Mouse (Mus musculus) left cerebral cortex, adult 9 months (tissue): ENCODE results near the gene Arl2.
A peak's percentile ranks its signal among the peaks of the same experiment; 100 is the strongest.
"Not testable (repeated sequence)": the region's sequence is repeated elsewhere in the genome, so short reads cannot be mapped to it uniquely, and the experiment has no call there.

ENCODE experiments used
- DNase-seq, 2 experiments: peaks; one replicate each; pipeline ENCODE4 v3.0.0; 2022; ENCODE audit warnings: low spot score in 2 of 2

Gene Arl2

GRCm38 (mm10) chr19:6141394-6141749, at the start of gene Arl2:
Gene Arl2, minus strand, starts transcription at chr19:6141548.
- DNase-seq: peak in 1 of 2 experiments; percentile 90

GRCm38 (mm10) chr19:6184131-6184530, 42.8 kb upstream of the Arl2 start, which contains the start of gene Majin:
Gene Majin, plus strand, starts transcription at chr19:6184388.
- DNase-seq: no peak

- no peak for DNase-seq
These were observed 41.2 kb upstream of the Arl2 start for GRCm38 (mm10) chr19:6182534-6182933.

- no peak for DNase-seq
These were observed 40.3 kb upstream of the Arl2 start for GRCm38 (mm10) chr19:6181629-6182028.

- no peak for DNase-seq
These were observed 37.4 kb upstream of the Arl2 start for GRCm38 (mm10) chr19:6178775-6179174.

DNA sequence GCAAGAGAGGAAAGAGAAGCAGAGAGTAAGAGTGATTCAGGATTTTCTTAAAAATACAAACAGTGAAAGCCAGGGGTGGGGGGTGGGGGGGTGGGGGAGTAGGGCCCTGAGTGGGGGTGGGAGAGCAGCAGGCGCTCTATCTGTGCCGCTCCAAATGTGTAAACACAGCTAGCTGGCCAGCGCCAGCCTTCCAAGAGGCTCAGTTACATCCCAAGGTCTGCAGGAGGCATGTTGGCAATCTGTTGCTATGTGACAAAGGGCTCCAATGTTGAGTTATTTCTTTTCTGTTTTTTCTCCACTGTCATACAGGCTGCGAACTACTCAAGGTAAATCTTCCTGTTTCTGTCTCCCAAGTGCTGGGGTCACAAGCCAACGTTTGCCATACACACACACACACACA, 33.4 kb upstream of the Arl2 start:
- no peak for DNase-seq

DNA sequence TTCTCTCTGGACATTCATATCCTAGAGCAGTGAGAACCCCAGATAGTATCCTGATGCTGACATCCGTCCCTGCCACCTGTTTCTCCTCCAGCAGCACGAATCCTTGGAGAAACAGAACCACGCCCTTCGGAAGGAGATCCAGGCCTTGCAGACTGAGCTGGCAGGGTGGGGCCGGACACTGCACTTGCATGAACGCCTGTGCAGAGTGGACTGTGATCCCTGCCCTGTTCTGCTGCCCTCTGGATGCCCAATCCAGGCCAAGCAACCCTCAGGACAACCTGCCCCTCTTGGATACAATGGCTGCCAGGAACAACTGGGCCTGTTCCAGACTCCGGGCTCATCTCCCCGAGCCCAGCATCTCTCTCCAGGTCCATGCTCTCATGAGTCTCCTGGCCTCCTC, 29.9 kb upstream of the Arl2 start:
- no peak for DNase-seq

DNA sequence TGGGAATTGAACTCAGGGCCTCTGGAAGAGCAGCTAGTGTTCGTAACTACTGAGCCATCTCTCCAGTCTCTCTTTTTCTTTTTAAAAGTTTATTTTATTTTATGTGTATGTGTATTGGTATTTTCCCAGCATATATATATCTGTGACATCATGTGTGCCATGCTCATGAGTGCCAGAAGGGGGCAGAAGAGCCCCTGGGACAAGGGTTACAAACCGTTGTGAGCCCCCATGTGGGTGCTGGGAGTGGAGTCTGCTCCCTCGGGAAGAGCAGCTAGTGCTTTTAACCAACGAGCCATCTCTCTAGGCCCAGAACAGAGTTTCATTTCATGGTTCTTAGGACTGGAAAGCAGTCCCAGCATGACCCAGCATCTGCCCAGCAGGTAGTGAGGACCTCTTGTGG, 25.4 kb upstream of the Arl2 start:
- DNase-seq: no peak

GRCm38 (mm10) chr19:6163872-6164547, 22.7 kb upstream of the Arl2 start:
- no peak for DNase-seq

DNA sequence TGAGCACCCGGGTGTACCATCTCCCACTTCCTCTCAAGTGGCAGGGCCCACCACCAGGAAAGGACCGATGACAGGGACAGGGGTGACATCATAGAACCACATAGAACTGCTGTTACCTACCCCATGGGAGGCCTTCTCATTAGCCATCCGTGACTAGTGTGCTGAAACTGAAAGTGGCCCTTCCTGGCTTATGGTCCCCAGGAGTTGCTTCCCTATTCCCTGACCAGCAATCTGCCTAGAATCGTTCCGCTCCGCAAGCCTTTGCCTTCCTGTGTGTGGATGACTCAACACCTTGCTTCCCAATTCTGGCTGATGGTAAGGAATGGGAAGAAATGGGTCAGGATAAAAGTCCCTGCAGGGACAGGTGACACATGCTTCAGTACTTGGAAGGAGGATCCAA, 15.9 kb upstream of the Arl2 start:
- DNase-seq: no peak

DNA sequence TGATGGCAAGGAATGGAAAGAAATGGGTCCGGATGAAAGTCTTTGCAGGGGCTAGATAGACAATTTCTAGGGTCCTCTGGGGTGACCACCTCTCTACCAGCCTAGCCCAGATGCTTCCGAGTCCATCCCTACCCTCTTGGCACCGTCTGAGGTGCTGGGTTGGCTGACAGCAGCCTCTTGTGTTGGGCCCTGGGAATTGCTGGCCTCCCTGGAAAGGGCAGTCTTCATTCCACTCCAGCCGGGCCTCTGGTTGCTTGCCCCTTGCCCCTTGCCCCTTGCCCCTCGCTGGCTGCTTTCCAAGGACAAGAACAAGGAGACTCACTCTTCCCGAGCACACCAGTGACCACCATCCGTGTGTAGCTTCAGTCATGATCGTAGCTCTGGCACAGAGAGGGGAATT, 15.0 kb upstream of the Arl2 start:
- no peak for DNase-seq

- no peak for DNase-seq
These were observed 13.8 kb upstream of the Arl2 start for GRCm38 (mm10) chr19:6155174-6155573.

DNA sequence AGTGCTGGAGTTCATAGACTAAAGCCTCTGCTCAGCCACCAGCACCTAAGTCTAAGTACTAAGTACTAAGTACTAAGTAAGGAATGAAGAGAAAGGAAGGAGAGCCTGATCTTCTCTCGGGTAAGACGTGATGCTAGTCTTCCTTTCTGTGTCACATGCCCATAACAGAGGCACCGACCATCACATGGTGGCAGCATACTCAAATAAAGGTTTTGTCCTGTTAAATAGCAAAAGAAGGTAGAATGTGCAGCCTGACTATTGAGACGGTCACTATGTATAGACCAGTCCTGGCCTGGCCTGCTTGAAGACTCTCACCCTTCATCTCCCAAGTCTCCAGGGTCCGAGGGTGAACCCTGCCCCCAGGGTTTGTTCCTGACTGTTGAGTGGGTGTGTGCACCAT, 3.5 kb upstream of the Arl2 start:
- no peak for DNase-seq

DNA sequence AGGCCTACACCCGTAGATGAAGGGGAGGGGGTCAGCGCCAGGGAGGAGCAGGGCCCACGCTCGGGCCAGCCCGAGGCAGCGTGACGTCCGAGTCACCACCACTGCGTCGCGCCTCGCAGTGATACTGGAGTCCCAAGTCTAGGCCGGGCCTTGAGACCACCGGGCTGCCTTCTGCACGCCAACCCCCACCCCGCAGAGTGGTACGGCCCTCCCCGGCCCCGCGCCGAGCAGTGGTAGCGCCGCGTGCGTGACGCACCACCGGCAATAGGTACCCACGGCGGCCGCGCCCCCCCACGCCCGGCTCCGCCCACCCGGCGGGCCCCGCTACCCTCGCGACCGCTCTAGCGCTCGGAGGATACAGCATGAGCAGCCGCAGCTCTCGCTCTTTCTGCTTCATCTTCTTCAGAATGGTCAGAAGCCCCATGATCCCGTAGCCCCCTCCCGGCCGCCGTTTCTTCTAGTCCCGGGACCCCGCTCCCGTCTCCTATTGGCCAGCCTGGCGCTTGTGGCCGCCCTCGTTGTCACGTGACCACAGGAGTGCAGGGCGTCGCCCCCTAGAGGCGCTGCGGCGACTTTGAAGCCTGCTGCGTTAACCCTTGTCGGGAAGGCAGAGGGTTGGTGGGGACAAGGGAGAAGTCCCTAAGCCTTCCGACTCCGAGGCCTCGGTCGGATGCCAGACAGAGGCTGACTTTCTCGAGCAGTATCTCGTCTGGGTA, 512 bp downstream of the Arl2 start, which contains the start of gene Batf2:
TSS of gene Batf2 (plus strand) at position 306 of the 716 bp plus-strand sequence.
- DNase-seq: peak; percentile 80 to 94

- DNase-seq: no peak
These were observed 1.0 kb downstream of the Arl2 start for GRCm38 (mm10) chr19:6140374-6140677.

DNA sequence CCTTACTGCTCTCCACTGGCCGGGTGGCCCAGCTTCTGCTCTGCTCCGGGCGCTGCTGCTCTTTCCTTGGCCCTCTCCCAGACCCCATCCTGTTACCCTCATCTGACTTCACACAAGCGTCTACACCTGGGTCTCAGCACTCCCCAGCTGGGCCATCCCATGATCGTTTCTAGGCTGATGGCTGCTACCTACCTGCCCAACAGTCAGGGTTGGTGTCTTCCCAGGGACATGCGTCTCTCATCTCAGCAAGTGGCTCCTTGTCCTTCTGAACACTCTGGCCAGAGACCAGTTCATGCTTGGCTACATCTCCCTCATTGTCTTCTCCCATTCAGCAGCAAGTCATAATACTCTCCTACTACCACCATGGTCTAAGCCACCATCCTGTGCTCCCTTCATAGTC, 1.6 kb downstream of the Arl2 start:
- no peak for DNase-seq

GRCm38 (mm10) chr19:6136397-6136796, 5.0 kb downstream of the Arl2 start:
- DNase-seq: no peak

GRCm38 (mm10) chr19:6133197-6133596, 8.2 kb downstream of the Arl2 start:
- DNase-seq: not testable (repeated sequence)

- no peak for DNase-seq
These were observed 9.0 kb downstream of the Arl2 start for GRCm38 (mm10) chr19:6132171-6132827.

DNA sequence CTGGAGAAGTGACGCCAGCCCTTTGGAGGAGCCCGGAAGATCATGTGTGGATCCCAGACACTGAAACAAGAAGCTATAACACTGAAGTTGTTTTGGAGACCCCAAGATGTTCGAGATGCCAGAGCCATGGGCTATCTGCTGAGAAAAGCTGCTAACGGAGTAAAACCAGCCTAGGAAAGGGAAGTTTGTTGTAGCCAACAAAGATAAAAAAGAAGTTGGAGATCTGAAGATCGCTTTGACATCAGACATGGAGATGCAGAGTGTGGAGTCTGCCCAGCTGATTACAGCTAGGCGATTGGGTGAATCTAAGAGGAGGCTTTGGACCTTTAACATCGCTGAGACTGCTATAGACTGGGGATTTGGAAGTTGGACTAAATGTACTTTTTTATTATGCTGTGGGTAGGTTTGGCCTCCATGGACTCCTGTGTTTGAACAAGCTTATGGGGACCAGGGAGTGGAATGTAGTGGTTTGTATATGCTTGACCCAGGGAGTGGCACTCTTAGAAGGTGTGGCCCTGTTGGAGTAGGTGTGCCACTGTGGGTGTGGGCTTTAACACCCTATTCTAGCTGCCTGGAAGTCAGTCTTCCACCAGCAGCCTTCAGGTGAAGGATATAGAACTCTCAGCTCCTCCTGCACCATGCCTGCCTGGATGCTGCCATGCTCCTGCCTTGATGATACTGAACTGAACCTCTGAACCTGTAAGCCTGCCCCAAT, 10.8 kb downstream of the Arl2 start:
- not testable (repeated sequence) for DNase-seq

GRCm38 (mm10) chr19:6127760-6128341, 13.5 kb downstream of the Arl2 start, which contains the start of gene Snx15:
Gene Snx15, minus strand, starts transcription at chr19:6128304.
- DNase-seq: peak; percentile 94 to 97
